Mouse (Mus musculus) C2C12 (cell line): ENCODE measurements around the gene Aldh9a1.

Source experiments
- CEBPB ChIP-seq: IDR thresholded peaks from one replicate; pipeline ENCODE4 v1.6.1; 2011; ENCODE audit warnings: low read depth, mild to moderate bottlenecking, control low read depth, moderate library complexity
- CTCF ChIP-seq: IDR thresholded peaks from one replicate; pipeline ENCODE4 v1.5.1; 2011; ENCODE audit not compliant: control insufficient read depth, insufficient read depth, insufficient read length
- FOSL1 ChIP-seq: IDR thresholded peaks from one replicate; pipeline ENCODE4 v1.8.0; 2011; ENCODE audit warnings: mild to moderate bottlenecking, low read length; ENCODE audit not compliant: poor library complexity, insufficient read depth, severe bottlenecking
- MAX ChIP-seq: IDR thresholded peaks from one replicate; pipeline ENCODE4 v1.6.1; 2011; ENCODE audit warnings: mild to moderate bottlenecking, control low read depth
- MYOD1 ChIP-seq: IDR thresholded peaks from one replicate; pipeline ENCODE4 v1.6.1; 2011; ENCODE audit warnings: low read depth; ENCODE audit not compliant: control insufficient read depth, insufficient read length
- MYOG ChIP-seq: IDR thresholded peaks from one replicate; pipeline ENCODE4 v1.6.1; 2011; ENCODE audit not compliant: control insufficient read depth, insufficient read length; ENCODE audit errors: extremely low read depth
- USF1 ChIP-seq: IDR thresholded peaks from one replicate; pipeline ENCODE4 v1.6.1; 2011; ENCODE audit warnings: low read depth, mild to moderate bottlenecking, control low read depth, moderate library complexity

- TF ChIP-seq CEBPB (no peak), CTCF (no peak), MAX (no peak), MYOD1 (no peak), USF1 (no peak), MYOG (no peak), FOSL1 (no peak)
Measured at GRCm38 (mm10) chr1:167305501-167306137, 44.2 kb upstream of the Aldh9a1 start.
